Mouse (Mus musculus) left cerebral cortex, postnatal 36 days (tissue): ENCODE measurements around the gene Adtrp. TPM values are rescaled to one million over a fixed set of nuclear protein-coding genes. Genes with fewer than 3 reads are reported as not detected.

Experiments used
- DNase-seq, 2 experiments: peaks; one replicate each; pipeline ENCODE4 v3.0.0; 2021 to 2022; ENCODE audit warnings: low spot score in 2 of 2, mixed read lengths in 1 of 2
- intact Hi-C: fragments of 180-260 bp; cut with DNase I; formaldehyde crosslinking; loops from one replicate; pipeline ENCODE4 v1.15.1; 2025
- total RNA-seq, 2 experiments: library from RNA; stranded (reverse); gene quantifications; 2 replicates each; pipeline ENCODE4 v1.2.3; 2021

Adtrp gene
- total RNA-seq, 2 experiments from 2014 or later, result 0.16 to 0.59 TPM

DNA sequence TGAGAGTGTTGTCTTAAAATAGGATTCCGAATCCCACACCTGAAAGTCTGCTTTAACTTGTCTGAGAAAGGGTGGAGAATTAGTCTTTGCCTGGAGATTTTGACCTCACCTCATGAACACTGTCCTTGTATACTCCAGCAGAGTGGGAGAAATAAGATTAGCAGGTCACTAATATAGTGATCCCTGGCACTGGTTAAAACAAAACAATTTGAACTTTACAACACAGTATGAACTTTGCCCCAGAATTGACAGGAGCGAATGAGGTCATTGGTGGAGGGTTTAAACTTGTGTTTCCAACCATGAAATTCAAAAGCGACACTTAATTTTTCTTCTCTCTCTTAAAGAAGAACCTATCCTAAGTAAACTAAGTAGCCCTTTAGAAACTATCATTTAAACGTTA is 3.4 kb downstream of the Adtrp start:
- intact Hi-C loops, result no loop called here
- no peak for DNase-seq

GRCm38 (mm10) chr13:41833614-41834139 is 13.8 kb downstream of the Adtrp start:
- no peak for DNase-seq
- intact Hi-C loops, result no loop called here

- DNase-seq, result no peak
- intact Hi-C loops, result loop anchor here (2.0 kb wide), 1 partner anchor 222 kb away; no protein-coding TSS in a partner anchor
Measured at GRCm38 (mm10) chr13:41828296-41828754, 19.2 kb downstream of the Adtrp start.

DNA sequence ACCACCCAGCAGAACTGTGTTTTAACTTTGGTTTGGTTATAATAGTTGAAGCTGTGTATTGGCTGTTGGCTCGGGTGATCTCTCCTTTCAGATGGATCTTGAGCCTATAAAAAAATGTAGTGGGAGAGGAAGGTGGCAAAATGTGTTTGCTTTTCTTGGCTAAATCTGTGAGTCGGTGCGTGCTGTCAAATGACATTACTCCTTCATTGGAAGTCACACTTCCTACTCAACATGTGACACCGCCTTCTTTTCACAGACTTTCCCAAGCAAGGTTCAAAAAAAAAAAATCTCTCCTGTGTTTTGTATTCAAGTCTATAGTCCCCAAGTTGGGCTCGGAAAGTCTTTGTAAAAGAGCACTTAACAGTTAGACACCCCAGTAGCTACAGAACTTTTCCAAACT is 19.9 kb downstream of the Adtrp start:
- intact Hi-C loops, result no loop called here
- DNase-seq, result peak; percentile 41 to 60

GRCm38 (mm10) chr13:41825379-41825966 is 22.0 kb downstream of the Adtrp start:
- intact Hi-C loops, result no loop called here
- DNase-seq, result no peak

DNA sequence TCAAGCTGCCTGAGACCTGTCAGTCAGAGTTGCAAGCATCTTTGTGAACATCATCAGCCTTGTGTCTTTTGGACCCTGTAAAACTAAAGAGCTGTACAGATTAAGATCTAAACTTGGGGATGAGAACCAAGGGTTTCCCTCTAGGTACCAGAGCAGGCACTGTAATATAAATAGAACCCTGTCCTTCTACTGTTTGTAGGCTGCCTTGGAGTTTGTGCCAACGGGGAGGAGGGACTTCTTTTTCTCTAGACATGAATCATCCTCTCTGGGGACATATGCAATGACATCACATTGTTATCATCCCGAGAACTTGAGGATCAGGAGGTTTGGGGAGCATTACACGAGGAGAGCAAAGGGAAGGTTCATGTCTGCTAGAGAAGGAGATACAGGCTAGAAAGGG is 24.4 kb downstream of the Adtrp start:
- peak; percentile 46 to 60 for DNase-seq
- intact Hi-C loops, result loop anchor here (5.0 kb wide), 1 partner anchor 79 kb away; no protein-coding TSS in a partner anchor

DNA sequence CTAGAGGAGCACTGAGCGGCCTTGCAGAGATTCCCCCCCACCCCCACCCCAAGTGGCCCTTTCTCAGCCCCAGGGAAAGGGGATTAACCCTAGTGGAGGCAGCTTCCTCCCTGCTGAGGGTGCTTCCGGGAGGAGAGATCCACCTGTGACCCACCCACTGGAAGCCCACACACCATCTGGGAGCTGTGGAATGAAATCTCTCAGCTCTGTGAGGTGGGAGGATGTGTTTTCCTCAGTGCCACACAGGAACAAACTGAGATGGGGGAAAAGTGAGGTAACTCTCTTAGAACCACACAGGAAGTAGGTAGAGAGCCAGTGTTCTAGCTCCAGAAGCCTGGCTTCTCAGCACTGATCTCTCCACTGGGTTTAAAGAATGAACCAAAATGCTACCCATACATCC is 24.9 kb downstream of the Adtrp start:
- intact Hi-C loops, result loop anchor here (1.0 to 5.0 kb wide), 2 partner anchors 73 to 80 kb away; no protein-coding TSS in a partner anchor
- peak; percentile 81 to 86 for DNase-seq

GRCm38 (mm10) chr13:41822091-41822490 is 25.4 kb downstream of the Adtrp start:
- intact Hi-C loops, result loop anchor here (1.0 to 5.0 kb wide), 2 partner anchors 73 to 80 kb away; no protein-coding TSS in a partner anchor
- no peak for DNase-seq

- intact Hi-C loops, result loop anchor here (5.0 kb wide), 1 partner anchor 81 kb away; no protein-coding TSS in a partner anchor
- no peak for DNase-seq
Measured at GRCm38 (mm10) chr13:41820947-41821346, 26.5 kb downstream of the Adtrp start.

DNA sequence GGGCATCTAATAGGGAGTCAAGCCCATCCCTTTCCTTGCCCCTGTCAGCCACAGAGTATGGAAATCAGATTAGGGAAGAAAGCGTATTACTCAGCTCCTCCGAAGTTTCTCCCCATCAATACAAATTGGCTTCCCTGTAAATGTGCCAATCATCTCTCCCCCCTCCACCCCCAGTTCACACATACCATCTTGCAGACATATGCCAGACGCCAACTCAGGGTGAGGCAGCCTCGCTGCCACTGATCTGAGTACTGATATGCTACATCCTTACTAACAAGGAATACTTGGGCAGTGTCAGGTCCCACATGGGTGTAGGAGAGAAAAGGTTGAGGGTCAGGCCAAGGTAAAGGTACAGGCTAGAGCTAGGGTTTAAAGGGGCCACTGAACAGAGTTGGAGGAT is 27.6 kb downstream of the Adtrp start:
- peak in 1 of 2 experiments; percentile 40 for DNase-seq
- intact Hi-C loops, result loop anchor here (5.0 kb wide), 1 partner anchor 82 kb away; no protein-coding TSS in a partner anchor

GRCm38 (mm10) chr13:41819484-41819883 is 28.0 kb downstream of the Adtrp start:
- intact Hi-C loops, result no loop called here
- no peak for DNase-seq

- intact Hi-C loops, result no loop called here
- DNase-seq, result no peak
Measured at GRCm38 (mm10) chr13:41817583-41817982, 29.9 kb downstream of the Adtrp start.

- intact Hi-C loops, result no loop called here
Measured at GRCm38 (mm10) chr13:41816643-41817042, 30.8 kb downstream of the Adtrp start.

DNA sequence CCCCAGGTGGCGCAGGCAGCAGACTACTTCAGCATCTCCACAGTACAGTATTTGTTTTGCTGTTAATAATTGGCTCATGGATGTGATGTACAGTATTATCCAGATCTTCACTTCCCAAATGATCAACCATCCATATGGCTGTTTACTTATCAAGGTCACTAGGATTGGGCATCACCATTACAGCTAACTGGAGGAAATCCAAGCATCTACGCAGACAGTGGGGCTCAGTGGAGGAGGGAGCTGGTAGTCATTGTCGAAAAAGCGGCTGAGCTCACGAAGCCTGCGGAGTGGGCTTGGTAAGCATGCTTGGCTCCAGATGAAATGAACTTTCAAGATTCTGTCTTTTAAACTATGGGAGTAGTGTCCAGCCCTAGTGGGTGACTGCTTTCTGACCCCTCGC is 36.7 kb downstream of the Adtrp start:
- DNase-seq, result no peak
- intact Hi-C loops, result no loop called here

More at GRCm38 (mm10) chr13:41816643-41817042, 30.8 kb downstream of the Adtrp start:
- DNase-seq, result no peak

DNA sequence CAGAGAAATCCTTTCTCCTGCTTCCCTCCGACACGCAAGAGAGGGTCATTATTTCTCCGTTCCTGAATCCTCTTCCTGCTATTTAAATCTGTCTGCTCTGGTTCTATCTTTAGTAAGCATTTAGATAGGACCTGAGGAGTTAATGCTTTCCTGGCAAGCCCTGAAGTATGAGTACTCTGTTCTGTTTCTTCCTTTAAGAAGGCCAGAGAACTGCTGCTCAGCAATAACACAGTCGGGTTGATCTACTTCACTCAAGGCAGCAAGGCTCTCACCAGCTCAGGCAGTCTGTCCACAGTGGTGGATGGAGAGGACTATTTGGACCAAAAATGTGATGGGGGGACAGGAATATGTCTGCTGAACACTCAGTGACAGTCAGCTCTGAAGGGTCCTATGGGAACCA is 39.7 kb downstream of the Adtrp start:
- no peak for DNase-seq
- intact Hi-C loops, result no loop called here

GRCm38 (mm10) chr13:41807300-41807699 is 40.2 kb downstream of the Adtrp start:
- intact Hi-C loops, result no loop called here
- DNase-seq, result no peak

DNA sequence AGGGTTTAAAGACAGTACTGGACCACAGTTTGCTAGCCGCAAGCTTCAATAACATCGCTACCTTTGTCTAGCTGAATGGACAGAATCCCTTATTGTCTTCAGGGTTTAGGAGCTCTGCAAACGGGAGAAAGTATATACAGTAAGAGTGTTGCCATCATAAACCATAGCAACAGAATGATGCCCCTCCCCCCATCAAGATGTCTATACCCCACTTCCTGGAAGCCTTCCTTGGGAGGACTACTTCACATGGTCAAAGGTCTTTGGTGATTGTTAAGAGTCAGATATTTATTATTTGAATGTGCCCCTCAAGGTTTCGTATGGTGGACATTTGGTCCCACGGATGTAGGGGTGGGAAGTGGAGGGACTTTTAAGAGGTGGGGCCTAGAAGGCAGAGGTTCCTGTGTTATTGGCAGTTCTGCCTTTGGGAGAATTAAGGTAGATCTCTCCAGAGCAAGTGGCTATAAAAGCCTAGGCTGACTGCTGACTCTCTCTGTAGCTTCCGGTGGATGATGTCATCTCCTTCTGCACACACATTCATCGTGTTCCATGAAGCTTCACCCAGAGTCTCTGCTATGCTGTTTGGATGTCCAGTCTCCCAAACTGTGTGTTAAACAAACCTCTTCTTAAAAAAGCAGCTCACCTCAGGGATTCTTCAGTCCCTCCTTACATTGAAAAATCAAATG is 42.2 kb downstream of the Adtrp start:
- no peak for DNase-seq
- intact Hi-C loops, result no loop called here

GRCm38 (mm10) chr13:41803656-41804265 is 43.7 kb downstream of the Adtrp start:
- intact Hi-C loops, result no loop called here
- no peak for DNase-seq

DNA sequence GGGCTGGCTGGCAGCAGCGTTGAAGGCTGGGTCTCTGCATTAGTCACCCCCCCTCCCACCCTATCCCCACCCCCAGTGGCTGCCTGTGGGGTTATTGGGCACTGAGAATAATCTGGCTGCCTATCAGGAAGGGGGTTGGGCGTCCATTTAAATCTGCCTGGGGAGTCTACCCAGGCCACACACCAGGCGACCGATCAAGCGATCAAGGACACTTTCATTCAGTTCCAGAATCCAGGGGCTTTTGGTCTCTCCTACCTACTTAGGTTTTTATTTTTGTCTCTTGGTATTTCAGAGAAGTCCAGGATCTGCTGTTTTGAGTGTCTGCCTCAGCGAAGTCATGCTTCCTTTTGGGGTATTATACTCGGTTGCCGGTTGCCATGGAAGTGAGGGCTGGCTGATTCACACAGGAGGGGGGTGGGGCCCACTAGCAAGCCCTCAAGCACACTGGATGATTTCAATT is 46.3 kb downstream of the Adtrp start:
- peak; percentile 77 to 78 for DNase-seq
- intact Hi-C loops, result loop anchor here (2.0 kb wide), 1 partner anchor 52 kb away; no protein-coding TSS in a partner anchor

DNA sequence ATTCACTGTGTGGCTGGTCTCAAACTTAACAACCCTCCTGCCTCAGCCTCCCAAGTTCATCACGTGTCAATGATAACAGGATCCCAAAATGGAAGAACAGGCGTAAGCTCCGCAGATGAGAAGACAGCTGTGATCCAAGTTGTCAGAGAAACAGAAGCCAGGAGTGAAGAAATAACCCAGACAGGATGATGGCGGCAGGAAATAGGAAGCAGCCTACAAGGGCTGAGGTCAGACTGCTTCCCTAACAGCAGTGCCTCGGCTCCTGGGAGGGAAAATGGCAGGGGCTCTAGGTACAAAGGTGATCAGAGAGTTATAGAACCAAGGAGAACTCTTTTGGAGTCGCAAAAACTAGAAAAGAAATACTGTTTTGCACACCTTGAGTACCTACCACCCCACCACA is 54.6 kb downstream of the Adtrp start:
- intact Hi-C loops, result no loop called here
- DNase-seq, result no peak
